Mouse (Mus musculus): ENCODE data around the gene Capn2.

Gene Capn2

GRCm38 (mm10) chr1:182516758-182517676 is at the start of gene Capn2:
Gene Capn2, minus strand, starts transcription at chr1:182517608.
- peak; percentile 91 for DNase-seq

DNA sequence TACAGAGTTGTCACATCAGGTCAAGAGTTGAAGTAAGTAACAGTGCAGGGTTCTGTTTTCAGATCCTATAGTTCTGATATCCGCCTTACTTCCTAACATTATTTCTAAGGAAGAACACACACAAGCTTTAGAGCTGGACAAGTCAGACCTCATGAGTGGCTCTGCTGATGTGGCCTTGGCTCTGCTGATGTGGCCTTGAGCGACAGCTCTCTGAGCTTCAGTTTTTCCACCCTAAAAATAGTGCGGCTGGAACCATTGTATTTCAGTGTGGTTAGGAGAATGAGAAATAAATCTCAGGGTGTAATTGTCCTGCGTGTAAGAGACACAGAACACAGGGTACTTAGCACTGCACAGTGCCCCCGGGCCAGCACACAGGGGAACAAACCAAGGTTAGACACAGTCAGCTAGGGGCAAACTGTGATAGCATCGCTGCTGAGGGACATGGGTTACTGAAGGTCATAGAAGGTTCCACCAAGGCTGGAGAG is 48.0 kb upstream of the Capn2 start:
- DNase-seq, result no peak

DNA sequence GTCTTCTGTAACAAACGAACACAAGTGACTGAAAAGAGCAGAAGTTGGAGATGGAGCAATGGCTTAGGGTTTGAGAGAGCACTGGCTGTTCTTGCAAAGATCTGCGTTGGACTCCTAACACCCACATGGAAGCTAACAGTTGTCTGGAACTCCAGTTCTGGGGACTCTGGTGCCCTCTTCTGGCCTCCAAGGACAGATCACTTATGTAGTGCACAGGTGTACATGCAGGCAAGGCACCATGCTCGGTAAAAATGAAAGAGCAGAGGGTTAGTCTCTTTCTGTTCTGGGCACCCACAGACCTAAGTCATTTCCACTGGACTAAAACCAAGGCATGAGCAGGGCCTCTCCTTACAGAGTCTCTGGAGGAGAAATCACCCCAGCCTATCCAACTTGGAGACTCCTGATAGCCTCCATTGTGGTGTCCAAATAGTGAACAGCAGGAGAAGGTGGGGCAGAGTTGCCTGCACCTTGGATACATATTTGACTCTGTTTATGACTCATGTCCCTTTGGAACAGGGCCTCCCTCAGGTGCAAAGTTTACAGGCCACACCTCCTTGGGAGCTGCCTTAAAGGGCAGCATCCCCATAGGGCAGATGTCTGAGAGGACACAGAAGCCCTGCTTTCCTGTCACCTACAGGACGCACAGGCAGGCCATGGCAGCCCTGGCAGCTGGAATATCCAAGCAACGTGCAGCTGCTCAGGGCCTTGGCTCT is 47.2 kb upstream of the Capn2 start, which contains the start of gene Capn8:
TSS of gene Capn8 (plus strand) at position 600 of the 713 bp plus-strand sequence.
- no peak for DNase-seq

DNA sequence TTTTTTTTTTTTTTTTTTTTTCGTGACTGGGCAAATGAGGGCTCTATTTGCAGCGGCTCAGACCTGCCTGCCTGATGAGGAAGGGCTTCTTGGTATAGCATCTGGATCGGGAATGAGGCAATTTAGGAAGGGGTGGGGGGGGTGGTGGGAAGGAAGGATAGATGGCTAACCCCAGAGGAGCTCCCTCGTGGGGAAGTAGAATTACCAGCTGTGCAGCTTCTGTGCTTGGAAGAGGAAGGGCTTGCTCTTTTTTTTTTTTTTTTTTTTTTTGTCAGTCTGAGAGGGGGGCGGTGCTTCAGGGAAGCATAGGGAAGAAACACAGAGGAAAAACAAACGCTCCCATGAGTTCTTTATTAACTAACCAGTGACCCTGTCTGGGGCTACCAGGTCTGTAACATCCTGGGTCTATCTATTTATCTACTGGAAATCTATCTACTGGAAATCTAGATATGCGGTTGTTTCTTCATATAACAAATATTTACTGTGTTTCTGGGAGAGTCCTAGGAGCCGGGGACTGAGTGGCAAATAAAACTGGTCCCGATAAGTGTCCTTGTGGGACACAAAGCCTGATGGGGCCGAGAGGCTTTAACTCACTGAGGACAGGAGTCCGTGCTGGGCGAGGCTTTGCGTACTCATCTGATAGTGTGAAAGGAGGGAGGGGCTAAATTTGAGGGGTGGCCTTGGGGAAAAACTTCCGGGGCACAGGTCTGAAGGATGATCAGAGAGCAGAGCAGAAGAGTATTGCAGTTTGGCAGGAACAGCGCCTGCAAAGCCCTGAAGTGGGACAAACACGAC is 45.4 kb upstream of the Capn2 start:
- no peak for DNase-seq

GRCm38 (mm10) chr1:182561945-182562514 is 44.6 kb upstream of the Capn2 start:
- DNase-seq, result no peak

- peak; percentile 35 for DNase-seq
Measured at GRCm38 (mm10) chr1:182560390-182561098, 43.1 kb upstream of the Capn2 start.

- no peak for DNase-seq
Measured at GRCm38 (mm10) chr1:182559530-182559929, 42.1 kb upstream of the Capn2 start.

GRCm38 (mm10) chr1:182558271-182558670 is 40.9 kb upstream of the Capn2 start:
- DNase-seq, result no peak

DNA sequence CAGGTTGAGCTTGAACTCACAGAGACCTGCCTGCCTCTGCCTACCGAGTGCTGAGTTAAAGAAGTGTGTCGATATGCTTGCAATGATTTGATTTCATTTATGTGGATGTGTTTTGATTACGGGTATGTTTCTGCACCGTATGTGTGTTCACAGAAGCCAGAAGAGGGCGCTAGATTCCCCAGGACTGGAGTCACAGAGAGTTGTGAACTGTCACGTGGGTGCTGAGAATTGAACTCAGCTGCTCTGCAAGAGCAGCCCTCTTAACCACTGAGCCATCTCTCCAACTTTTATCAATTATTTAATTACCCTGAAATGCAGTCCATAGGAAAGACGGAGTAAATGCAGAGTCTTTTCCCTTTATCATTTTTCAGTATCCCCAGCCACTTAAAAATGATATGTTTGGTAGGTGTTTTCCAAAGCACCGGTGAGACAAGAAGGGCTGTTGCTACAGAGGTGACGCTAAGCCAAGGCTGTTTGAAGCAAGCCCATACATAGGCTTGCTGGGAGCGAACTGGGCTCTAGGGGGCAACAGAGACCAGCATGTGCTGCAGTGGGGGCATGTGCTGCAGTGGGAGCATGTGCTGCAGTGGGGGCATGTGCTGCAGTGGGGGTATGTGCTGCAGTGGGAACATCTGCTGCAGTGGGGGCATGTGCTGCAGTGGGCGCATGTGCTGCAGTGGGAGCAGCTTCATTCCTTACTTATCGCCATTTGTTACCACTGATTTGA is 36.4 kb upstream of the Capn2 start:
- DNase-seq, result peak; percentile 53

DNA sequence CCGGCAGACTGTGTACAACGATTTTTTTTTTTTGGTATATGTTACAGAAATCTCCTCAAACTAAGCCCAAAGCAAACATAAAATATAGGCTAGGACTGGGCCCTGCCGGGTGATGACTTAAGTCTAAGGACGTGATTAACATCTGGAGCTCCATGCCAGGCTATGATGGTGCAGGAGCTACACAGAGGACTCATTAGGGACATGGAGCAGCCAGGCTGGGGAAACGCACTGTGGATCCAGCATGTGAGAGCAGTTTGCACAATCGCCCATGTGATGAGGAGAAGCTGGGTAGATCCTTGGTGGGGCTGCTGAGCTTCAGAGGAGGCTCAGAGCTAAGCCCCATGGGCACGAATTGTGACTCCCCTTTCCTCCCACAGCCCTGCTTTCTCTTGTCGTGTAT is 33.4 kb upstream of the Capn2 start:
- no peak for DNase-seq

DNA sequence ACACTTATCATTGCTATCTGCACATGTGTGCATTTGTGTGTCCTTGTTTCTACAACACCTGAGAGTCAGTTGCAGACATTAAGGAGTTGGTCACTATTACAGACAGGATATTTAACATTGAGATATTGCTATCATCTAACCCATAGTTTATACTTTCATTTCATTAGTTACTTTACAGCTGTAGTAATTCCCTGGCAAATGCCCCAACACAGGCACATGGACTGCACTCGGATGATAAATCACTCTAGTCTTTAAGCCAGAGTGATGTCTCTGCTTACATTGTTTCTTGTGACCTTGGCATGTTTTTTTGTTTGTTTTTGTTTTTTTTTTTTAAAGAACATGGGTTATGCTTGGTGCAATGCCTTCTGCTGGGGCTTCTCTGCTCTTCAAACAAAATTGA is 26.5 kb upstream of the Capn2 start:
- DNase-seq, result no peak

DNA sequence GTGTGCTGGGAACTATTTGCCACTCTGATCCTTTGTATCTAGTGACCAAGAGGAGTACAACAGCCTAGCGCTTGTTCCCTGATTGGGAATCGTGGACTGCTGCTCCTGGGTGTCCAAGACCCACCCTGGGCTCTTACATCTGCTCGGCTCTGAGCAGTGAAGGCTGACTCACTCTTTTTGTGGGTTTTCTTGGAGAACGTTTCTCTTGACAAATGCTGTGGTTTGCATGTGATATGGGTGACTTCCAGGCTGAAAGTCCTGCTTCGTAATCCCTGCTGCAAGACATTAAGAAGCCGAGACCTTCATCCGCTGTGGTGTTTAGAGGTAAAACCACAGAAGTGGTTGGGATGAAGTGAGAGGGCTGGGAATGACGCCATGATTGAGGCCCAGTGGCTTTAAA is 25.7 kb upstream of the Capn2 start:
- no peak for DNase-seq

DNA sequence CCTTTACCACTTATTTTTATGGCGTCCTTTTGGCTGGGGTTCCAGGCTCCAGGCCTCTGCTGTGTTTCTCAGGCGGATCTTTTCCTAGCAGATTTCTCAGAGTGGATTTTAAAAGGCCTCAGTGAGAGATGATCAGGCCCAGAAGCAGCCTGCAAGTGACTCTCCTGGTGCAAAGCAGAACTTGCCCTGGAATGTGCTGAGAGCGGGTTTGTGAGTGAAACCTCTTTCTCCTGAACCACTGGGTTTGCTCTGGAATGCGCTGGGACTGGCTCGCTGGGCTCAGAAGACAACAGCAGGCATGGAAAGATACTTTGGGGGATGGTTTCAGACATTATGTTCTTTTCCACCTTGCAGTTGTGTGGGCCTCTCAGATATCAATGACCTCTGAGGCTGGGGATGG is 24.7 kb upstream of the Capn2 start:
- no peak for DNase-seq

GRCm38 (mm10) chr1:182539023-182539940 is 21.9 kb upstream of the Capn2 start:
- DNase-seq, result peak; percentile 72

GRCm38 (mm10) chr1:182535080-182535481 is 17.7 kb upstream of the Capn2 start:
- no peak for DNase-seq

- DNase-seq, result no peak
Measured at GRCm38 (mm10) chr1:182533583-182533982, 16.2 kb upstream of the Capn2 start.

- no peak for DNase-seq
Measured at GRCm38 (mm10) chr1:182527921-182528858, 10.8 kb upstream of the Capn2 start.

DNA sequence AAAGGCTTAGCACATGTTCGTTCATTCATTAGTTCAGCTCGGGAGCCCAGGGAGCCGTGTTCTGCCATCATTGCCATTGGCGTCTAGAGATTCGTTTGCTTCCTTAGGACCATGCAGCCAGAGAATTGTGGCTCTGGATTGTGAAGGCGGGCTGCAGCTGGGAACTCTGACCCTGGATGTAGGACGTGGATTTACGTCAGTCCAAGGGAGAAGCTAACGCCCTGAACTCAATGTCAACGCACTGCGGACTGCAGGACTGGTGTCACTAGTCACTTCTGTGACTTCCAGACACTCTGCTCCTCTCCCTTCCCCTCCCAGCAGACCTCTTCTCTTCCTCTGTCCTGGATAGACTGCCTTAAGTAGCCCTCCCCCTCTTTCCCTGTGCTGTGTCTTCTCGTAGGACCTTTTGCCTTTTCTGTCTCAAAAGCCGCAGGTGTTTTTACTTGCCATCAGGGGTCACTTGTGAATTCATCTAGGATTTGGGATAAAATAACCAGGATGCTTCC is 9.9 kb upstream of the Capn2 start:
- DNase-seq, result no peak

- DNase-seq, result no peak
Measured at GRCm38 (mm10) chr1:182525601-182526000, 8.2 kb upstream of the Capn2 start.

Measured in kidney, adult 18-20 months (tissue).